Mouse (Mus musculus): Measurements from ENCODE around the gene Sppl2c.
A peak's percentile ranks its signal among the peaks of the same experiment; 100 is the strongest.
"Not testable (repeated sequence)": the region's sequence is repeated elsewhere in the genome, so short reads cannot be mapped to it uniquely, and the experiment has no call there.

Gene Sppl2c

DNA sequence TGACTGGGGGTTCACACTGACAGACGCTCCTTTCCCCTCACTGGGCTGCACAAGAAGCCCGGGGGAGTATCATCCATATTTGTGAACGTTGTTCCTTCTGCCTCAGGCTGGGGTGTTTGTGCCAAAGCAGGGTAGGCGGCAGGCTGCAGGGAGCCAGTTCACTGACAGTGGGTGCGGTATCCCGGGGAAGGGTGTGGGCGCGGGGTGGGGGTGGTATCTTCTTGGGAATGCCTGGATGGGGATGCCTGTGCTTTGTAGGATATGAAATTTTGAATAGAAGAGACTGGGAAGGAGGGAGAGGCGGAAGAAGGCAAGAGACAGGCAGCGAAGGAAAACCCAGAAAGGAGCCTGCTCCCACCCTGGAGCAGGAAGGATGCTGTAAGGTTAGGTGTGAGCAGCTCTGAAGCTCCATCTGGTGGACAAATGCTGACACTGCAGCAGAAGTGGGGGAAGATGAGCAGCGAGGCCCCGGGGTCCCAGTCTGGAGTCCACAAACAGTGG is 14.8 kb upstream of the Sppl2c start:
- Histone ChIP-seq H3K36me3 (ENCODE audit: control insufficient read depth, insufficient read depth, low read length, poor library complexity, severe bottlenecking) (no peaks in the 10 kb centered on the region), H3K27me3 (ENCODE audit: control insufficient read depth, insufficient read depth, low read length, poor library complexity, severe bottlenecking) (no peaks in the 10 kb centered on the region)
- DNase-seq (ENCODE audit: low read depth, low spot score), result peak; percentile 77

- DNase-seq (ENCODE audit: low read depth, low spot score), result no peak
- H3K36me3 ChIP-seq (ENCODE audit: control insufficient read depth, insufficient read depth, low read length, poor library complexity, severe bottlenecking), result no peaks in the 10 kb centered on the region
- H3K27me3 ChIP-seq (ENCODE audit: control insufficient read depth, insufficient read depth, low read length, poor library complexity, severe bottlenecking), result no peaks in the 10 kb centered on the region
Observed at GRCm38 (mm10) chr11:104178893-104179292, 7.2 kb upstream of the Sppl2c start.

GRCm38 (mm10) chr11:104179804-104180203 is 6.3 kb upstream of the Sppl2c start:
- Histone ChIP-seq H3K36me3 (ENCODE audit: control insufficient read depth, insufficient read depth, low read length, poor library complexity, severe bottlenecking) (no peaks in the 10 kb centered on the region), H3K27me3 (ENCODE audit: control insufficient read depth, insufficient read depth, low read length, poor library complexity, severe bottlenecking) (no peaks in the 10 kb centered on the region)
- no peak for DNase-seq (ENCODE audit: low read depth, low spot score)

DNA sequence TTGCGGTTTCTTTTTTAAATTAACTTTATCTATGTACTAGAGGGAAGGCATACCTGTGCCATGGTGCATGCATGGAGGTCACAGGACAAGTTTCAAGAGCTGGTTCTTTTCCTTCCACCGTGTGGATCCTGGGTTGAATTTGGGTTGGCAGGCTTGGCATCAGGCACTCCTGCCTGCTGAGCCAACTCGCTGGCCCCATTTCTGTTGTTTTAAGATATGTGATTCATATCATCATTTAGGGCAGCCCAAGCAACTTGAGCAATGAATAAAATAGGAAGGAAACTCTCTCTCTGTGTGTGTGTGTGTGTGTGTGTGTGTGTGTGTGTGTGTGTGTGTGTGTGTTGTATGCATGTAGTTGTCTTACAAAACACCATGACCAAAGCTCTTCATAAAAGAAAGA is 4.0 kb upstream of the Sppl2c start:
- Histone ChIP-seq H3K36me3 (ENCODE audit: control insufficient read depth, insufficient read depth, low read length, poor library complexity, severe bottlenecking) (no peaks in the 10 kb centered on the region), H3K27me3 (ENCODE audit: control insufficient read depth, insufficient read depth, low read length, poor library complexity, severe bottlenecking) (no peaks in the 10 kb centered on the region)
- no peak for DNase-seq (ENCODE audit: low read depth, low spot score)

DNA sequence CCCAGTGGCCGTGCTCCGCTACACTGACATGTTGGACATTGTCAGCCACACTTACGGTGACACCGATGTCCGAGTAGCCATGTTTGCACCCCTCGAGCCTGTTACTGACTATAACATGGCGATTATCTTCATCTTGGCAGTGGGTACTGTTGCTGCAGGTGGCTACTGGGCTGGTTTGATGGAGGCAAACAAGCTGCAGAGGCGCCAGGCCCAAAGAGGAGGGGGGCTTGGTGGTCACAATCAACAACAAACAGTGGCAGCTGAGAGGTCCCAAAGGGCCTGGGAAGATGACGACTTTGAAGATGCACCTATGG is 667 bp downstream of the Sppl2c start:
- no peak for DNase-seq (ENCODE audit: low read depth, low spot score)
- Histone ChIP-seq H3K36me3 (ENCODE audit: control insufficient read depth, insufficient read depth, low read length, poor library complexity, severe bottlenecking) (no peaks in the 10 kb centered on the region), H3K27me3 (ENCODE audit: control insufficient read depth, insufficient read depth, low read length, poor library complexity, severe bottlenecking) (no peaks in the 10 kb centered on the region)

DNA sequence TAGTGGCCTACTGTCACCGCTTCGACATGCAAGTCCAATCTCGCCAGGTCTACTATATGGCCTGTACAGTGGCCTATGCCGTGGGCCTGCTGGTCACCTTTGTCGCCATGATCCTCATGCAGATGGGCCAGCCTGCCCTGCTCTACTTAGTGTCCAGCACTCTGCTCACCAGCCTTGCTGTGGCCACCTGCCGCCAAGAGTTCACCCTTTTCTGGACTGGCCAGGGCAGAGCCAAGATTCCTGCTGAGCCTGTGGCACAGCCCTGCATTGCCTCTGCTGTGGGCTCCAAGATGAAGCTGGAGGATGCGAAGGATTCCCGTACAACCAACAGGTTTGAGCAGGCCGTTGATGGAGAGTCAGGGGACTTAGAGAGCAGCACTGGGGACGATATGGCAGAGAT is 1.6 kb downstream of the Sppl2c start:
- no peaks in the 10 kb centered on the region for H3K36me3 ChIP-seq (ENCODE audit: control insufficient read depth, insufficient read depth, low read length, poor library complexity, severe bottlenecking)
- DNase-seq (ENCODE audit: low read depth, low spot score), result no peak
- no peaks in the 10 kb centered on the region for H3K27me3 ChIP-seq (ENCODE audit: control insufficient read depth, insufficient read depth, low read length, poor library complexity, severe bottlenecking)

- H3K36me3 ChIP-seq (ENCODE audit: control insufficient read depth, insufficient read depth, low read length, poor library complexity, severe bottlenecking), result no peaks in the 10 kb centered on the region
- no peak for DNase-seq (ENCODE audit: low read depth, low spot score)
- H3K27me3 ChIP-seq (ENCODE audit: control insufficient read depth, insufficient read depth, low read length, poor library complexity, severe bottlenecking), result no peaks in the 10 kb centered on the region
Observed at GRCm38 (mm10) chr11:104190008-104190407, 3.9 kb downstream of the Sppl2c start.

DNA sequence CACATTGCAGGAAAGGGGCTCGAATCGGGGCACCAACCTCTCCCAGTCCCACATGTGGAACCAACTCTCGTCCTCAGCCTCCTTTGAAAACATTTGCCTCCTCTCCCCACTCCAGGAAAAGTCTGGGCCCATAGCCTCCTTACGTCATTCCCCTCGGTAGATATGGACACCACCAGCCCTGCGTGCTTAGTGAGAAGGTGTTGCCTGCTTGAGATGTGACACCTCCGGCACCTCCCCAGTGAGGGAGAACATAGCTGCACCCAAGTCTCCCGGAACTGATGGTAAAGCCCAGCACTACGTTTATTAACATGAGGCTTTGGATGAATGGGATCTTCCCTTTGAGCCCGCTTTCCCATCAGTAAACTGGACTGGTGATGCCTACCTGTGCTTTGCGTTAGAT is 9.3 kb downstream of the Sppl2c start:
- H3K27me3 ChIP-seq (ENCODE audit: control insufficient read depth, insufficient read depth, low read length, poor library complexity, severe bottlenecking), result no peaks in the 10 kb centered on the region
- no peak for DNase-seq (ENCODE audit: low read depth, low spot score)
- H3K36me3 ChIP-seq (ENCODE audit: control insufficient read depth, insufficient read depth, low read length, poor library complexity, severe bottlenecking), result no peaks in the 10 kb centered on the region

DNA sequence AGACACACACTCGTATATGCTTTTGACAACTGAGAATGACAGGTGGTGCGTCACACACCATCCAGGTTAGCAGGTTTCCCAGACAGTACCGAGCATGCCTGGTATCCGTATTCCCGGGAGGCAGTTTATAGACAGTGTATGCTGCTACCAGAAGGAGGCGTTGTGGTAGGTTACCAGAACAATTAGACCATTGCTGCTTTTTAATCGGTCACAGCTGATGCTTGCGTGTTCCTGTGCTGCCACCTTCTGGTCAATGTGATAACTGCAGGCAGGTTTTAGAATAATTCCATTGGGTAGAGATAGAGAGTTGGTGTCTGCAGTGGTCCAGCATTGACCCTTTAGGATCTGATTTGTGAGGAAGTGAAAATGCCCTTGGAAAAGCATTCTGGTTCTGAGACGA is 9.7 kb downstream of the Sppl2c start:
- peak; percentile 87 for DNase-seq (ENCODE audit: low read depth, low spot score)
- H3K36me3 ChIP-seq (ENCODE audit: control insufficient read depth, insufficient read depth, low read length, poor library complexity, severe bottlenecking), result no peaks in the 10 kb centered on the region
- no peaks in the 10 kb centered on the region for H3K27me3 ChIP-seq (ENCODE audit: control insufficient read depth, insufficient read depth, low read length, poor library complexity, severe bottlenecking)

DNA sequence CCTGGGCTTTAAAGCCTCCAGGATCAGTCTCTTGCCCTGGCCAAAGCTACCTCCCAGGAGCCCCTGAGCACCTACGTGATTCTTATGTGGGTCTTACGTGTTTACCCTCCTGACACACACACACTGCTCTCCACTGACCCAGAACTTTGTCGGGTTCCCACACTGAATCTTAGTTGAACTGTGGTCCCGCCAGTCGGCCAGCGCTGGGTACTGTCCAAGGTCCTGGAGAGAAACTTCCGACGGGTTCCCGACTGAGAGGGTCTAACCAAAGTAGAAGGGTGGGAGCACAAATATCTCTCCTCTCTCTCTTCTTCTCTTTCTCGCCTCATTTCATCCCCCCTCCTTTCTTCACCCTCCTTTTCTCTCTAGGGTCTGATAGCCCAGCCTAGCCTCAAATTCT is 11.7 kb downstream of the Sppl2c start:
- Histone ChIP-seq H3K36me3 (ENCODE audit: control insufficient read depth, insufficient read depth, low read length, poor library complexity, severe bottlenecking) (no peaks in the 10 kb centered on the region), H3K27me3 (ENCODE audit: control insufficient read depth, insufficient read depth, low read length, poor library complexity, severe bottlenecking) (no peaks in the 10 kb centered on the region)
- peak; percentile 28 for DNase-seq (ENCODE audit: low read depth, low spot score)

GRCm38 (mm10) chr11:104203271-104203670 is 17.1 kb downstream of the Sppl2c start:
- DNase-seq (ENCODE audit: low read depth, low spot score), result no peak
- H3K27me3 ChIP-seq (ENCODE audit: control insufficient read depth, insufficient read depth, low read length, poor library complexity, severe bottlenecking), result peaks cover 3% of the 10 kb centered on the region; the same call in 1 of the 2 replicates
- no peaks in the 10 kb centered on the region for H3K36me3 ChIP-seq (ENCODE audit: control insufficient read depth, insufficient read depth, low read length, poor library complexity, severe bottlenecking)

- DNase-seq (ENCODE audit: low read depth, low spot score), result no peak
- peaks cover 3% of the 10 kb centered on the region; the same call in 1 of the 2 replicates for H3K27me3 ChIP-seq (ENCODE audit: control insufficient read depth, insufficient read depth, low read length, poor library complexity, severe bottlenecking)
- no peaks in the 10 kb centered on the region for H3K36me3 ChIP-seq (ENCODE audit: control insufficient read depth, insufficient read depth, low read length, poor library complexity, severe bottlenecking)
Observed at GRCm38 (mm10) chr11:104206573-104206972, 20.4 kb downstream of the Sppl2c start.

DNA sequence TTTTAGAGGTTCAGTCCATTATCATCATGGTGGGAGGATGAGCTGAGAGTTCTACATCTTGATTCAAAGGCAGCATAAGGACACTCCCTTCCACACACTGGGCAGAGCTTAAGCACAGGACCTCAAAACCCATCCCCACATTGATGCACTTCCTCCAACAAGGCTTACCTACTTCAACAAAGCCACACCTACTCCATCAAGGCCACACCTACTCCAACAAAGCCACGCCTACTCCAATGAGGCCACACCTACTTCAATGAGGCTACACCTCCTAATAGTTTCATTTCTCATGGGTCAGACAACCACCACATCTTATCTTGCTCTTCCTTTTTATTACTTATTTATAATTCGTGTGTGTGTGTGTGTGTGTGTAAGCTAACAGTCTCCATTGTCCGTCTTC is 22.9 kb downstream of the Sppl2c start:
- H3K36me3 ChIP-seq (ENCODE audit: control insufficient read depth, insufficient read depth, low read length, poor library complexity, severe bottlenecking), result no peaks in the 10 kb centered on the region
- peaks cover 3% of the 10 kb centered on the region; the same call in 1 of the 2 replicates for H3K27me3 ChIP-seq (ENCODE audit: control insufficient read depth, insufficient read depth, low read length, poor library complexity, severe bottlenecking)
- DNase-seq (ENCODE audit: low read depth, low spot score), result no peak

GRCm38 (mm10) chr11:104211251-104211650 is 25.1 kb downstream of the Sppl2c start:
- H3K36me3 ChIP-seq (ENCODE audit: control insufficient read depth, insufficient read depth, low read length, poor library complexity, severe bottlenecking), result no peaks in the 10 kb centered on the region
- DNase-seq (ENCODE audit: low read depth, low spot score), result no peak
- H3K27me3 ChIP-seq (ENCODE audit: control insufficient read depth, insufficient read depth, low read length, poor library complexity, severe bottlenecking), result no peaks in the 10 kb centered on the region

DNA sequence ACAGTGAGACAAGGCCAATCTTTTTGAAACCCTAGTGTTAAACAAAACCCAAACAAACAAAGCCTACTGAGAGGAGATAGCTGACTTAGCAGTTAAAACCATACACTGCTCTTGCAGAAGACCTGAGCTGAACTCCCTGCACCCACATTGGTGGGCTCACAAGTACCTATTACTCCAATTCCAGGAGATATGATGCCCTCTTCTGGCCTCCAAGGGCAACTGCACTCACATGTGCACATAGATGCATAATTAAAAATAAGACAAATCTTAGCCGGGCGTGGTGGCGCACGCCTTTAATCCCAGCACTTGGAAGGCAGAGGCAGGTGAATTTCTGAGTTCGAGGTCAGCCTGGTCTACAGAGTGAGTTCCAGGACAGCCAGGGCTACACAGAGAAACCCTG is 28.0 kb downstream of the Sppl2c start:
- DNase-seq (ENCODE audit: low read depth, low spot score); H3K27me3 ChIP-seq (ENCODE audit: control insufficient read depth, insufficient read depth, low read length, poor library complexity, severe bottlenecking); H3K36me3 ChIP-seq (ENCODE audit: control insufficient read depth, insufficient read depth, low read length, poor library complexity, severe bottlenecking): not testable (repeated sequence)

DNA sequence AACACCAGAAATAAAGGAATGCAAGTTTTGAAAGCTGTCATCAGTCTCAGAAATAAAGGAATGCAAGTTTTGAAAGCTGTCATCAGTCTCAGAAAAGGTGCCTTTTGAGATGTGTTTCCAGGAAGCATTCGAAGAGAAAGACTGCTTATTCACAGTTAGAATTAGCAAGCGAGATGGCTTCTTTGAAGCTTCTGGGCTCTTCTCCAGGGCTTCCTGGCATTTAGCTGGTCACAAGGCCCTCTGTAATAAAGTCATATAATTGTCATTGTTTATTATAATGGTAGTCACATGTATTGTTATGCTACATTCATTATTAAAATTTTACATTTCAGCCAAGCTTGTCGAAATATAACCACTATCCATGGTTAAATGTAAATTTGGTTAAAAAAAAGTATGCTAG is 31.9 kb downstream of the Sppl2c start:
- no peaks in the 10 kb centered on the region for H3K36me3 ChIP-seq (ENCODE audit: control insufficient read depth, insufficient read depth, low read length, poor library complexity, severe bottlenecking)
- DNase-seq (ENCODE audit: low read depth, low spot score), result no peak

More for the DNA sequence above, 31.9 kb downstream of the Sppl2c start:
- H3K27me3 ChIP-seq (ENCODE audit: control insufficient read depth, insufficient read depth, low read length, poor library complexity, severe bottlenecking), result no peaks in the 10 kb centered on the region
